Mouse (Mus musculus) frontal cortex, postnatal 25 days (tissue): ENCODE measurements at regions not wholly inside any gene's neighbourhood (a gene's known extent, or its start where the extent isn't known, plus 50 kb on each side); places are given as distances from the start of the nearest gene placed in this dataset.

Source experiments
- DNase-seq, 2 experiments: peaks; one replicate each; pipeline ENCODE4 v3.0.0; 2022; ENCODE audit warnings: low spot score in 2 of 2

GRCm38 (mm10) chr12:12508487-12509125, 246.7 kb downstream of the Fam49a start:
- DNase-seq, result no peak

GRCm38 (mm10) chr12:12506671-12507070, 244.7 kb downstream of the Fam49a start:
- no peak for DNase-seq

DNA sequence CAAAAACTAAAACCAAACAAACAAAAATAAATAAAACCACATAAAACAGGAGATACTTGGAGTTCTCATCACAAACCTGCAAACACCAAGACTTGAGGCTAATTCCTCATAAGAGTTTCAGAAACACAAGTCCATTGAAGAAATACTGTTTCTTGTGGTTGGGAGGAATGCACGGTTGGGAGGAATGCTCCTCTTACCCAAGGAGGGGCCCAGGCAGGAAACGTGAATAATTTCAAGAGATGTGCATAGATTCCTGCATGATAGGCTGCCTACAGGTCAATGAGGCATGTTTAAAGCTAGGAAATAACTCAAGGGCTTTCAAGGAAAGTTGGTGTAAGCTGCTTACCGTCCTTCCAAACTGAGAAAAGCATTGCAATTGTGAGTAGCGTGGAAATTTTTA, 243.7 kb downstream of the Fam49a start:
- DNase-seq, result no peak

DNA sequence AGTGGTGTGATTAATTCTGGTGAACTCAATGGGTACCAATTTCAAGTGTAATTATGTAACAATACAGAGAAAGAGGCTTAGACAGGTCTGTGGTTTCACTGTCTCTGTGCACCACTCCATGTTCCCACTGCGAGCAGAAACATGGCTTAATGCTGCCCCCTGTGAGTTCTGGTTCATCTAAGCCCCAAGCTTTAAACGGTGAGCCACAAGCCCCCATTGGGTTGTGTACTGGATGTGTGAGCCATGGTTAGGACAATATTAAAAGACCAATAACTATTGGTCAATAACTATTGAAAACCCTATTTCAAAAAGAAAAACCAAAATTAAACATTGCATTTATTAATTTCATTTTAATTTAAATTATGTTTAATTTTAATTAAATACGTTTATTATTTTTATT, 238.0 kb downstream of the Fam49a start:
- DNase-seq, result no peak

- DNase-seq, result no peak
Measured at GRCm38 (mm10) chr12:12498621-12499020, 236.7 kb downstream of the Fam49a start.

DNA sequence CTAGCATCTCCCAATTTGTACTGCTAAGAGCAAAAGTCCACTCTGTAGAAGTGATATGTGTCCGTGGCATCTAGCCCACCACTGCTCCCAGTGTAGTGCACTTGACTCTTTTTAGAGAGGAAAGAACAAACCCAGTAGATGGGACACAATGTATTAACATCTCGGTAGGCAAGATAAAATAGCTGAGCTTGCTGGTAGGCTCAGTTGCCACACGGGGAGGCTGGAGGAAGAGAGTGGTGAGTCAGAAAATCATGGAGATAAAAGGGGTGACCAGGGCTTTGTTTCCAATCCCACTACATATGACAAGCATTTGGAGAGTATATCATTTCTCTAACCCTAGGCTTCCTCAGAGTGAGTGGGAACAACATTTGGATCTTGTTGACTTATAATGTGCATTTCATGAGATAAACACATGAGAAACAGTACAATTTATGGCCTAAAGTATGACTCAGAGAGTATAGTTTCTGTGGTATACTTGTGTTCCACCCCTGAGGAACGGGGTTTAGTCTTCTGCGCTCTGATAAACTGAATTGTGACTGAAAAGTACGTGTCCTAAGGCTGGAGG, 235.4 kb downstream of the Fam49a start:
- DNase-seq, result no peak

DNA sequence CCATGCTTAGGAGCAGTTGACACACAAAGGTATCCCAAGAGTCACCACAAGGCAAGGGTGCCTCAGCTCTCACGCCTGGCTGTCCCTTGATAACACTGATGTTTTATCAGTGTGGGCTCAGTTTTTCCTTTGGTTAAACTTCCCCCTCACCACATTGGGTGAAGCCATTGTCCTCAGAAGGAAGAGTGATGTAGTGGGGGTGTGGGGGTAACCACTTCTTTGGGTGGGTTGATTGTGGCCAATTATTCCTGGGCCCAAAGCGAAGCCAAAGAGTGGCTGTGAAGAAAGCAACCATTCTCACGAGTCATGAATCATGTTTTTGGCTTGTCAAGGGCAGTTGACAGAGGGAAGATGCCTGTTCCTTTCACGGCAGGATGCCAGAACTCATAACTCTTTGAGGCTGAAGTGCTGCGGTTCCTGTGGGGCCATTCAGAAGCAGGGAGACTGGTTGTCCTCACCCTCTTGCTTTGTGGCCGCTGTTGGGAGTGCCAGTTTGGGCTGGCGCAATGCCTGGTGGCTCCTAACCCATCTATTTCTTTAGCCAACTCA, 234.7 kb downstream of the Fam49a start:
- DNase-seq, result no peak

GRCm38 (mm10) chr12:12490173-12490572, 228.2 kb downstream of the Fam49a start:
- no peak for DNase-seq

GRCm38 (mm10) chr12:12488090-12488489, 226.2 kb downstream of the Fam49a start:
- DNase-seq, result no peak

- no peak for DNase-seq
Measured at GRCm38 (mm10) chr12:12486656-12487356, 224.9 kb downstream of the Fam49a start.

DNA sequence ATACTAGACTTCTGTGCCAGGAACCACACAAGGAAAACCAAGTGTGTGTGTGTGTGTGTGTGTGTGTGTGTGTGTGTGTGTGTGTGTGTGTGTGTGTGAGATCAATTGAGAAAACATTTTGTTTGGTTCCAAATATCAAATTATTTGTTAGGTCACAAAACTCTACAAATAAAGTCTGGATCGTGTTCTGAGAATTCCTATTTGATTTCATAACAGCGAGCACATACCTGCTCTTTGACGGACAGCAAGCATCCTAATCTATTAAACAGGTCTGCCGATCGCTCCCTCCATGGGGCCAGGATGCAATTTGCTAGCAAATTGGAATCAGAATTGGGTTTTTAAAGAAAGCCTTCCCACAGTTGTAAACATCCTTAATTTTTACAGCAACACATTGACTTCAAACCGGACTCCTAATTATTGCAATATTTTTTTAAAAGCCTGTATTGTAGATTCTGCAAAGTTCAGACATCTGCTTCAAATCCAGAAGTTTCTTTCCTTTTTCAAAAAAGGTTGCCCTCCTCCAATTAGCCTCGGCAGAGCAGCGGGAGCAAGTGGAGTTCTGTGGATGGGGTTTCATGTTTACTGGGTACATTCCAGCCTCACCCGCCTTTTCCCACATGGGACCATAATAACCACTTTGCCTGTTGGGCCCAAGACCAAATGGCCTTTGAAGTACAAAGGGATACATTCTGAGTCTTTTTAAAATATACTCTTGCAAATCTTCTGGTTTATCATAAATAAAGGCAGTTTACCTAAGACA, 223.2 kb downstream of the Fam49a start:
- DNase-seq, result no peak

DNA sequence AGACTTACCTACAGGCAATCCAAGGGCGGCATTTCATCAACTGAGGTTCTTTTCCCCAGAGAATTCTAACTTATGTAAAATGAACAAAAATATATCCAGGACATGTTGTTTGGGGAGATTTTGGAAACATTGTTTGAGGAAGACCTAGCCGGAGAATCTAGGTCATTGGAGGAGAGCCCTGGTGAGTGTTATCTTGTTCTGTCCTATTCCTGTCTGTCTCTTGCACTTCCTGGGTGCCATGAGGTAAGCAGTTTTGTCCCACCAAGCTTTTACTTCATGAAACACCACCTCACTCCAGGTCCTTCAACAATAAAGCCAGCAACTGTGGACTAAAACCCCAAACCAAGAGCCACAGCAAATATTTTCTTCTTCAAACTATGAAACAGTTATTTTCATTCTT, 218.5 kb downstream of the Fam49a start:
- DNase-seq, result no peak

- DNase-seq, result no peak
Measured at GRCm38 (mm10) chr12:12452086-12452485, 190.1 kb downstream of the Fam49a start.

DNA sequence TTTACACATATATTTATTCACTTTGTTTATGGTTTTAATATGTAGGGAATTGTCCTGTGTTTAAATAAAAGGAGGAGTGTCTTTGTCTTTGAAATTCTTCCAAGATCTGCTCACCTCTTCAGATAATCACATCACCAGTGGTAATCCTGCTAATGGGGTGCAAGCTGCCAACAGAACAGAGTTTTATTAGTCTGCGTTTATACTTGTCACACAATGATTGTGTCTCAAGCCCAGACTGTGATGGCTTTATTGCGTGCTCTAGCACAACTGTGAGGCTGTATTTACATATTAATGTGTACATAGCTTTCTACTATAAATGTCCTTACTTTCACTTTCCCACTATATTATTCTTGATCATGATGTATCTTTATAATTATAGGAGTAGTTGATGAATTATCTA, 184.8 kb downstream of the Fam49a start:
- no peak for DNase-seq

GRCm38 (mm10) chr12:12446281-12446680, 184.3 kb downstream of the Fam49a start:
- no peak for DNase-seq

- no peak for DNase-seq
Measured at GRCm38 (mm10) chr12:12442872-12443271, 180.9 kb downstream of the Fam49a start.

GRCm38 (mm10) chr12:12436379-12436778, 174.4 kb downstream of the Fam49a start:
- DNase-seq, result no peak

GRCm38 (mm10) chr12:12432597-12432996, 170.7 kb downstream of the Fam49a start:
- no peak for DNase-seq
